Mouse (Mus musculus) erythroblast, embryonic 14.5 days (primary cell): ENCODE results near the gene Smg6.

Experiments used
- GATA1 ChIP-seq: IDR thresholded peaks from 2 replicates; pipeline ENCODE4 v1.6.1; 2012; ENCODE audit warnings: low read length, inconsistent platforms, mixed read lengths
- TAL1 ChIP-seq: IDR thresholded peaks from 3 replicates; pipeline ENCODE4 v1.6.1; 2012; ENCODE audit warnings: low read length, inconsistent platforms, mixed read lengths

- TF ChIP-seq GATA1 (no peak), TAL1 (no peak)
Observed at GRCm38 (mm10) chr11:74946348-74946747, 20.7 kb downstream of the Smg6 start.
